Mouse (Mus musculus): ENCODE data around the gene Etl4. TPM values are rescaled to one million over a fixed set of nuclear protein-coding genes. Genes with fewer than 3 reads are reported as not detected.

The Etl4 gene
- polyA plus RNA-seq, 1 experiment: not detected

DNA sequence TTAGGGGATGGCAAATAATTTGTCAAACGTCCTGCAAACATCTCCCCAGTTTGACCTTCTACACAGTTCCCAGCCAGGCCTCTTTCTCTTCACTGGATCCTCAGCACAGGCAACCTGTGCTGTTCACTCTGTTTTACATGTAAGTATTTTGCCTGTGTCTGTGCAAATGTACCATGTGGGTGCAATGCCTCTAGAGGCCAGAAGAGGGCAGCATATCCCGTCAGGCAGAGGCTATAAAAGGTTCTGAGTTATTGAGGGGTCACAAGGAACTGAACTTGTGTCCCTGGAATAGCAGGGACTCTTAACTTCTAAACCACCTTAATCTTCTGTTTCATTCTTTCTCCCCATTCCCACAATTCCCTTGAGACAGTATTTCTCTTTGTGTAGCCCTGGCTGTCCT, 582.5 kb downstream of the Etl4 start:
- H3K4me1 ChIP-seq (ENCODE audit: control insufficient read depth): no peaks in the 10 kb centered on the region
- no peak for TF ChIP-seq TAL1 (IDR thresholded peaks at IDR 0.05; ENCODE audit: low read length)
- no peak for TF ChIP-seq GATA1 (IDR thresholded peaks at IDR 0.05; ENCODE audit: low read length)
- H3K36me3 ChIP-seq (ENCODE audit: control insufficient read depth): no peaks in the 10 kb centered on the region
- peaks cover 8% of the 10 kb centered on the region; the same call in 1 of the 2 replicates for H3K9me3 ChIP-seq (ENCODE audit: control insufficient read depth, low read length)
- no peaks in the 10 kb centered on the region for H3K27me3 ChIP-seq (ENCODE audit: control insufficient read depth)
- no peak overlapping the region for H3K4me3 ChIP-seq (replicated peaks)

DNA sequence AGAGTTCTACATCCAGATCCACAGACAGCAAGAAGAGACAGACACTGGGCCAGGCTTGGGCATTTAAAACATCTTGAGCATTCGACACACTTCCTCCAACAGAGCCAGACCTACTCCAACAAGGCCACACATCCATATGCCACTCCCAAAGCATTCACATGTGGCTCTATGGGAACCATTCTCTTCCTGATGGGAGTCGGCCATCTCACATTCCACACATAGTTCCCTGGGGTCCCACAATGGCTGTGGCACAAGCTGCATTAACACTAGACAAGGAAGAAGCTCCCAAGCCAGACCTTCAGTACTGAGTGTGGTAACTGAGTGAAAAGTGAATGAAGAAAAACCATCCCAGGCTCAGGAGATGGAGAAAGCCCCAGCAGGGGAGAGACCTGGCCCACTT, 584.2 kb downstream of the Etl4 start:
- no peak for TF ChIP-seq TAL1 (IDR thresholded peaks at IDR 0.05; ENCODE audit: low read length)
- TF ChIP-seq GATA1 (IDR thresholded peaks at IDR 0.05; ENCODE audit: low read length): no peak
- peaks cover 4% of the 10 kb centered on the region; the same call in 1 of the 2 replicates for H3K9me3 ChIP-seq (ENCODE audit: control insufficient read depth, low read length)
- H3K4me1 ChIP-seq (ENCODE audit: control insufficient read depth): no peaks in the 10 kb centered on the region

DNA sequence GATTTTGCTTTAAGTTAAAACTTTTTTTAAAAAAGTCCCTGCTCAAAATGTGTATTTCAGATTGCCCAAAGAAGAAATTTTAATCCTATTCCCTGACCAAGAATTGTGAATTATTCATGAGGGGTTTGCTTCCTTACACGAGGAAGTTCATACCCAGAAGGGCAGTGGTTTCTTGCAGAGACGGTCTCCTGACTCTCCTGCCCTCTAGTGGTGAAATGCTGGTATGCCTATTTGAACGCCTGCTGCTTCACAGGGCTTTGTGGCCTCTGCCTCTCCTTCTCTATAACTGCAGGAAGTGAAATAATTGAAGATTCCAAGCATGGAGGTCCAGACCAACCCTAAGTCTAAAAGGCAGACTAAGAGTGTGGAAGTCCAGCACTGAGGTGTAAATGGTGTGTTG, 585.1 kb downstream of the Etl4 start:
- no peaks in the 10 kb centered on the region for H3K36me3 ChIP-seq (ENCODE audit: control insufficient read depth)
- H3K27me3 ChIP-seq (ENCODE audit: control insufficient read depth): no peaks in the 10 kb centered on the region
- no peaks in the 10 kb centered on the region; the same call in 1 of the 2 replicates for H3K9me3 ChIP-seq (ENCODE audit: control insufficient read depth, low read length)
- no peak overlapping the region for H3K4me3 ChIP-seq (replicated peaks)
- TF ChIP-seq TAL1 (IDR thresholded peaks at IDR 0.05; ENCODE audit: low read length) (no peak), GATA1 (IDR thresholded peaks at IDR 0.05; ENCODE audit: low read length) (no peak)
- no peaks in the 10 kb centered on the region for H3K4me1 ChIP-seq (ENCODE audit: control insufficient read depth)

More for the DNA sequence above, 584.2 kb downstream of the Etl4 start:
- H3K4me3 ChIP-seq (replicated peaks): no peak overlapping the region
- no peaks in the 10 kb centered on the region for H3K36me3 ChIP-seq (ENCODE audit: control insufficient read depth)
- H3K27me3 ChIP-seq (ENCODE audit: control insufficient read depth): no peaks in the 10 kb centered on the region

DNA sequence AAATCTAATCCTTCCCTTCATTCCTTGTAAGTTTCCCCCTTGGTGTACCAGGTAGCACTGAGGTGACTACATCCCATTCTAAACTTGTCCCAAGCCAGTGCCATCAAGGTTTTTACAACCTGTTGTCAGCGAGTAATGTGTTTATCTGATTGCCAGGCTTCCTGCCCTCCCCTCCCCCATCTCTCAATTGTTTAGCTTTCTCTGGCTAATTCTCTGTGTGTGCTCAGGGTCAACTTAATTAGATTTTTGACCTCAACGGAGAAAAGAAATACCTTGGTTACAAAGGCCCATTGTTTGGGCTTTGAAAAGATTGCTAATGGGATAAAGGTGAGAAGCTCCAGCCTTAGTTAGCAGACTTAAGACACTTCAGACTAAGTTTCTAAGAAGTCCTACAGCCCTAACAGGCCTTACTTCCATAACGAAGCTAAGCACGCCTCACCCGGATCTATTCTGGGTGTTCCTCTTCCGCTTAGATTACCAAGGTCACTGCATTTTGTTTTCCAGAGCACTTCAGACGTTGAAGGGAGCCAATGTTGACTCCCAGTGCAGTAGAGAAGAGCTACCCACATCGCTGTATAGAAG, 586.7 kb downstream of the Etl4 start:
- Histone ChIP-seq H3K36me3 (ENCODE audit: control insufficient read depth) (no peaks in the 10 kb centered on the region), H3K4me1 (ENCODE audit: control insufficient read depth) (no peaks in the 10 kb centered on the region), H3K4me3 (replicated peaks) (no peak overlapping the region), H3K9me3 (ENCODE audit: control insufficient read depth, low read length) (no peaks in the 10 kb centered on the region; the same call in 1 of the 2 replicates), H3K27me3 (ENCODE audit: control insufficient read depth) (no peaks in the 10 kb centered on the region)
- TF ChIP-seq GATA1 (IDR thresholded peaks at IDR 0.05; ENCODE audit: low read length): no peak
- TF ChIP-seq TAL1 (IDR thresholded peaks at IDR 0.05; ENCODE audit: low read length): no peak

DNA sequence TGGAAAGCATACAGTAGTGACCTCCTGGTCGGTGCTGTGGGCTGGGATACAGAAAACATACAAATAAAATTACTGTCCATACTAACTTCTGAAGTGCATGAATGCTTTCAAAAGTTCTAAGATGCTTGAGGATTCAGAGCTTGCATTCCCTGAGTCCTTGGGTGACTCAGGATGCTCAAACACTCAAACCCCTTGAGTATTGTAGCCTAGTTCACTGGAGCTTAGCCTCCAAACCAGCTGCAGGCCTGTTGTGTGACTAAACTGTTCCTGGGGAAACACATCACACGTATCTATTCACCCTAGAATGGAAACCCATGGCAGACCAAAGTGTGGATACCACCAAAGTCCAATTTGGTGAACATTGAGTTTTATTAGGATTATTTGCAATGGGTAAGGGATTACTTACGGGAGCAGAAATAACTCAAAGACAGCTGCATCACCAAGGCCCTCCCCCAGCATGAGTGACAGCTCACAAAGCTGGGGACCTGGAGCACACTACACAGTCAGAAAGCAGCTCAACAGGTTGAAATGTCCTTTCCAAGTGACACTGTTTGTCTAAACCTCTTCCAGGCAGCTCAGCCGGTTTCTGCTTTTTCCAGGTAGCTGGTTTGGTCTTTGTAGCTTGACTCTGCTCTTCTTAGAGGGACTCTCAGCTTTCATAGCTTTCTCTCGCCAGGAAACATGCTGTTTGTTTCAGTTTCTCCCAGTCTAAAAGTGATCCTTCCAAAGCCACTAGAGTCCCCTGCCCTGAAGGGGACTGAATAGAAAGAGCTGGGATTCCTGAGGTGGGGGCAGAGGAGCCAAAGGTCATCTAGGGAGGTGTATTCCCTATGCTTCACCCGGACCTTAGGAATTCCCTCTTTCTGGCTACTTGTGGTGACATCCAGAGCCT, 598.5 kb downstream of the Etl4 start:
- Histone ChIP-seq H3K4me1 (ENCODE audit: control insufficient read depth) (no peaks in the 10 kb centered on the region), H3K4me3 (replicated peaks) (no peak overlapping the region), H3K36me3 (ENCODE audit: control insufficient read depth) (no peaks in the 10 kb centered on the region), H3K27me3 (ENCODE audit: control insufficient read depth) (no peaks in the 10 kb centered on the region), H3K9me3 (ENCODE audit: control insufficient read depth, low read length) (no peaks in the 10 kb centered on the region)
- no peak for TF ChIP-seq GATA1 (IDR thresholded peaks at IDR 0.05; ENCODE audit: low read length)
- no peak for TF ChIP-seq TAL1 (IDR thresholded peaks at IDR 0.05; ENCODE audit: low read length)

DNA sequence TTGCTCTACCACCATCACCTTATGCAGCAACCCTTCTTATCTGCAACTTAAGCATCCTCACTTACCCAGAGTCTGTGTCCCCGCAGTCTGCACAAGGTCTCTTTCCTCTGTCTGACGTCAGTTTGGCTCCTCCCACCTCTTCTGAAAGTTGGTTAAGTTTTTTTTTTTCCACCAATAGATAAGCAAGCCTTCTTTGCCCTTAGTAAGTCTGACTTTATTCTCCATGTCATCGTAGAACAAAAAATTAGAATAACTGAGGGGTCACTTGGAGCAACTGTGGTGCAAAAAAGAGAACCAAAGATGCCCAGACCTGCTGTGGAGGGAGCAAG, 599.1 kb downstream of the Etl4 start:
- Histone ChIP-seq H3K36me3 (ENCODE audit: control insufficient read depth) (no peaks in the 10 kb centered on the region), H3K9me3 (ENCODE audit: control insufficient read depth, low read length) (no peaks in the 10 kb centered on the region), H3K27me3 (ENCODE audit: control insufficient read depth) (no peaks in the 10 kb centered on the region), H3K4me1 (ENCODE audit: control insufficient read depth) (no peaks in the 10 kb centered on the region), H3K4me3 (replicated peaks) (no peak overlapping the region)
- TF ChIP-seq GATA1 (IDR thresholded peaks at IDR 0.05; ENCODE audit: low read length): no peak

DNA sequence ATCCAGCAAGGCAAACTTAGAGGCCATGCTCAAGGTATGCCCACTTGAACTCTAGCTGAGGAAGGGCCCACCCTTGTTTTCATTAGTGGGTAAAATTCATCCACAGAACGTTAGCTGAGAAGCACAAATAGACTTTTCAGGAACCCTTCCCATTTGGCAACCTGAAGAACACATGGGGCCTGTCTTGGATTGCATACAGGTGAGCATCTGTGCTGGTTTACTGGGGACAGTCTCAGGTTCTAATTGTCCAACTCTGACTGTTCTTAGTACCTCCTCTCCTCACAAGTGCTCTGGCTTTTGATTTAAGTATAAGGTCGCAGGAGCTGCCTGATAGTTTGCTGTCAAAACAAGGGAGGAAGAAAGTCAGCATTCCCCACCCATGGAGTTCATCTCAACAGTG, 600.5 kb downstream of the Etl4 start:
- Histone ChIP-seq H3K4me3 (replicated peaks) (no peak overlapping the region), H3K4me1 (ENCODE audit: control insufficient read depth) (no peaks in the 10 kb centered on the region), H3K9me3 (ENCODE audit: control insufficient read depth, low read length) (no peaks in the 10 kb centered on the region), H3K27me3 (ENCODE audit: control insufficient read depth) (no peaks in the 10 kb centered on the region), H3K36me3 (ENCODE audit: control insufficient read depth) (no peaks in the 10 kb centered on the region)
- no peak for TF ChIP-seq TAL1 (IDR thresholded peaks at IDR 0.05; ENCODE audit: low read length)
- TF ChIP-seq GATA1 (IDR thresholded peaks at IDR 0.05; ENCODE audit: low read length): no peak

DNA sequence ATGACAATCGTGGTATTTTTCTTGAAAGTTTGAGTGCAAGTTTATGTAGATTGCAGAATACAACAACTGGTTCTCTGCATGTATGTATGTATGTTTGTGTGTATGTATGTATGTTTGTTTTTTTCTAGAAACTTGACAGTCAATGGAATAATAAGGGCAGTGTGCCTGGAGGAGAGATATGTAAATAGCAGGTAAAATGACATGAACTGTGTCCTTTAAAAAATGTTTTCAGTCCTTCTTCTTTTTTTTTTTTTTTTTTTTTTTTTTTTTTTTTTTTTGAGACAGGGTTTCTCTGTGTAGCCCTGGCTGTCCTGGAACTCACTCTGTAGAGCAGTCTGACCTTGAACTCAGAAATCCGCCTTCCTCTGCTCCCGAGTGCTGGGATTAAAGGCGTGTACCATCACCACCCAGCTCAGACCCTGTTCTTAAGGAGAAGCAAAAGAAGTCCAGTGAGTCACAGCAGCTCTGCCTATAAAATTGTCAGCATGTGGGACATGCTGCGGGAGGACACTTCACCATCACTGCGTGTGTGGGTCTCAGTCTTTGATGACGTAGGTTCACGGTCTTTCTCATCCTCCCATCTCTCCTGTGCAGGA, 606.8 kb downstream of the Etl4 start:
- peaks cover 25% of the 10 kb centered on the region for H3K27me3 ChIP-seq (ENCODE audit: control insufficient read depth)
- H3K4me1 ChIP-seq (ENCODE audit: control insufficient read depth): no peaks in the 10 kb centered on the region
- no peak overlapping the region for H3K4me3 ChIP-seq (replicated peaks)
- TF ChIP-seq TAL1 (IDR thresholded peaks at IDR 0.05; ENCODE audit: low read length): no peak
- TF ChIP-seq GATA1 (IDR thresholded peaks at IDR 0.05; ENCODE audit: low read length): no peak
- H3K36me3 ChIP-seq (ENCODE audit: control insufficient read depth): no peaks in the 10 kb centered on the region
- H3K9me3 ChIP-seq (ENCODE audit: control insufficient read depth, low read length): no peaks in the 10 kb centered on the region

DNA sequence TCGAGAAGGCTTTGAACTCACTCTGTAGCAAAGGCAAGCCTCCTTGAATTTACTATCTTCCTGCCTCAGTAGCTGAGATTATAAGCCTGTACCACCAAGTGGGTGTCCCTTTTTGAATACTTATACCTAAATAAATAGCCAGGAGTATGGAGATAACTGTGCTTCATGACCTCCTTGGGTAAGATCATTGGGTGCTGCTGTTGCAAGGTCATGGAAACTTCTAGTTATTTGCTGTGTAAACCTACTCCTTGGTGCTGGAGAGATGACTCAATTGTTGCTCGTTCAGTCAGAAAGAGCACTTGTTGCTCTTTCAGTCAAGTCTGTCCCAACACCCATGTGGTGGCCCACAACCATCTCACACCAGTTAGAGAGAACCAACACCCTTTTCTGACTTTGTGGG, 608.3 kb downstream of the Etl4 start:
- no peaks in the 10 kb centered on the region for H3K9me3 ChIP-seq (ENCODE audit: control insufficient read depth, low read length)
- H3K27me3 ChIP-seq (ENCODE audit: control insufficient read depth): peaks cover 25% of the 10 kb centered on the region
- H3K36me3 ChIP-seq (ENCODE audit: control insufficient read depth): no peaks in the 10 kb centered on the region
- TF ChIP-seq GATA1 (IDR thresholded peaks at IDR 0.05; ENCODE audit: low read length): no peak
- TF ChIP-seq TAL1 (IDR thresholded peaks at IDR 0.05; ENCODE audit: low read length): no peak
- no peaks in the 10 kb centered on the region for H3K4me1 ChIP-seq (ENCODE audit: control insufficient read depth)
- no peak overlapping the region for H3K4me3 ChIP-seq (replicated peaks)

Measured in erythroblast, embryonic 14.5 days (primary cell).